Mouse (Mus musculus): ENCODE measurements at regions not wholly inside any gene's neighbourhood (a gene's known extent, or its start where the extent isn't known, plus 50 kb on each side); places are given as distances from the start of the nearest gene placed in this dataset.
A peak's percentile ranks its signal among the peaks of the same experiment; 100 is the strongest.

DNA sequence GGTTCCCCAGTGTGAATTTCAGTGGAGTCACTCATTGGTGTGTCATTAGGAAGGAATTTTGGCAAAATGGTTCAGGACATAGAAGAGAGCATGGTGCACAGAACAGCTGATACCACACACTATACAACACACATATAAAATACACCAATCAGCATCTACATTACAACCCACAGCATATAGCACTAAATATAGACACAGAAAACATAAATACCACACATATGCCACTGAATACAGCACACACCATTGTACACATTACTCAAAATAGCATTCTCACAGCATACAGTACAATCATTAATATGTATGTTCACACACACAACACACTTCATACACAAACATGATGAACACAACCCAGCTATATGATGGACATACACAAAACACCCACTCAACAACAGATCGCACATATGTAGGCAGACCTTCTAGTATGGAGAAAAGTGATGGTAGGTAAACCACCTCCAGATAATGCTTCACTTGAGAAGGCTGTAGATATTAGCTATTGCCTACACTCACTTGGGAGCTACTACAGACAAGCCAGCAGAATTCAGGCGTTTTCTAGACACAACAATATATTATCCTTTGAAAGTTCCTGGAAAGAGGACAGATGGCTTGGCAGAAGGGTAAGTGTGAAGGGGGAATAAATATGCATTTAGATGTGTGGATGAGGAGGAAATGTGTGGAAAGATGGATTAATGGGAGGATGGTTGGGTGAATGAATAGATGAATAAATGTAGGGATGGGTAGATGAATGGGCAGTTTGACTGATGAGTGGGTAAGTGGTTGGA, 71.6 kb upstream of the Zmat1 start:
- no peak overlapping the region for H3K4me3 ChIP-seq (ENCODE audit: low read depth, low read length)
- no peaks in the 10 kb centered on the region for H3K9me3 ChIP-seq (replicated peaks; ENCODE audit: control insufficient read depth, low read length)
- no peaks in the 10 kb centered on the region for H3K27me3 ChIP-seq (replicated peaks; ENCODE audit: control insufficient read depth, insufficient read depth, low read length)
- no peaks in the 10 kb centered on the region for H3K36me3 ChIP-seq (ENCODE audit: control insufficient read depth, insufficient read depth, low read length)
- 0 out of 2 replicates have a peak, but pooled peaks have one; percentile 20 for ATAC-seq
- peak; percentile 37 for DNase-seq (ENCODE audit: low spot score)
- H3K27ac ChIP-seq (ENCODE audit: low read depth, low read length), result no peak overlapping the region
- no peak overlapping the region for H3K9ac ChIP-seq (ENCODE audit: low read length)
- 74% methylated on average over 2 of the region's 2 CpGs for WGBS
- no peak overlapping the region for H3K4me2 ChIP-seq (ENCODE audit: low read length)
- H3K4me1 ChIP-seq (ENCODE audit: control insufficient read depth, insufficient read depth, low read length), result no peaks in the 10 kb centered on the region

- Histone ChIP-seq H3K4me2 (ENCODE audit: low read length) (no peak overlapping the region), H3K9me3 (replicated peaks; ENCODE audit: control insufficient read depth, low read length) (no peaks in the 10 kb centered on the region), H3K9ac (ENCODE audit: low read length) (no peak overlapping the region), H3K4me3 (ENCODE audit: low read depth, low read length) (no peak overlapping the region), H3K27ac (ENCODE audit: low read depth, low read length) (no peak overlapping the region), H3K27me3 (replicated peaks; ENCODE audit: control insufficient read depth, insufficient read depth, low read length) (no peaks in the 10 kb centered on the region), H3K36me3 (ENCODE audit: control insufficient read depth, insufficient read depth, low read length) (no peaks in the 10 kb centered on the region), H3K4me1 (ENCODE audit: control insufficient read depth, insufficient read depth, low read length) (no peaks in the 10 kb centered on the region)
- WGBS, result 77% methylated on average over 2 of the region's 2 CpGs
- no peak for ATAC-seq
- no peak for DNase-seq (ENCODE audit: low spot score)
Measured at GRCm38 (mm10) chrX:135079388-135079787, 70.4 kb upstream of the Zmat1 start.

DNA sequence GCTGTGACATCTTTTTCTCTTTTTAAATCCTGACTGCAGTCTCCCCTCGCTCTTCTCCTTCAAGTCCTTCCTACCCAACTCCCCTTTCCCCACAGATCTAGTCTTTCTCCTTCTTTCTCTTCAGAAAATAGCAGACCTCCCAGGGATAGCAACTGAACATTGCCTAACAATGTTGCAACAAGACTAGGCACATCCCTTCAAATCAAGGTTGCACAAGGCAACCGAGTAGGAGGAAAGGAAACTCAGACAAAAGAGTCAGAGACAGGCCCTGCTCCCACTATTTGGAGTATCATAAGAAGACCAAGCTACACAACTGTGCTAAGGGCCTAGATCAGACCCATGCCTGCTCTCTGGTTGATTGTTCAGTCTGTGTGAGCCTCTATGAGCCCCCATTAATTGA, 66.9 kb upstream of the Zmat1 start:
- no peak for DNase-seq (ENCODE audit: low spot score)
- Histone ChIP-seq H3K27me3 (replicated peaks; ENCODE audit: control insufficient read depth, insufficient read depth, low read length) (no peaks in the 10 kb centered on the region), H3K36me3 (ENCODE audit: control insufficient read depth, insufficient read depth, low read length) (no peaks in the 10 kb centered on the region), H3K9me3 (replicated peaks; ENCODE audit: control insufficient read depth, low read length) (no peaks in the 10 kb centered on the region), H3K4me1 (ENCODE audit: control insufficient read depth, insufficient read depth, low read length) (no peaks in the 10 kb centered on the region), H3K27ac (ENCODE audit: low read depth, low read length) (no peak overlapping the region), H3K4me2 (ENCODE audit: low read length) (no peak overlapping the region), H3K4me3 (ENCODE audit: low read depth, low read length) (no peak overlapping the region), H3K9ac (ENCODE audit: low read length) (no peak overlapping the region)
- WGBS, result 78% methylated on average over 2 of the region's 2 CpGs
- ATAC-seq, result no peak

DNA sequence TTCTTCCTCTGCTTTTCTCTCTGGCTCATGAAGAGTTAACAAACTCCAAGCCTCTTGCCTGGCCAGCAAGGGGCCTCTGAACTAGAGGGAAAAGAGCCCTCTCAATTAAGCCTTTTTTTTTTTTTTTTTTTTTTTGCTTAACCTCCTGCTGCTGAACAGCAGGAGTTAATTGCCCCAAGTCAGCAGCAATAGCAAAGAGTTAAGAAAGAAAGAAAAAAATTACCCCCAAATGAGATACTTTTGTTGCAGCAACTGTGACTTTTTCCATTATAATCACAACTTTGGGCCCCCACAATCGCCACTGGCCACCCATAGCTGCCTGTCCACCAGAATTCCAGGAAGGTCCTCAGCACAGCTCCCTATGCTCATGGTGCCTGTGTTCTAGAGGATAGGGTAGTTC, 60.4 kb upstream of the Zmat1 start:
- Histone ChIP-seq H3K4me2 (ENCODE audit: low read length) (no peak overlapping the region), H3K27ac (ENCODE audit: low read depth, low read length) (no peak overlapping the region), H3K36me3 (ENCODE audit: control insufficient read depth, insufficient read depth, low read length) (no peaks in the 10 kb centered on the region), H3K9ac (ENCODE audit: low read length) (no peak overlapping the region), H3K27me3 (replicated peaks; ENCODE audit: control insufficient read depth, insufficient read depth, low read length) (no peaks in the 10 kb centered on the region), H3K9me3 (replicated peaks; ENCODE audit: control insufficient read depth, low read length) (no peaks in the 10 kb centered on the region), H3K4me3 (ENCODE audit: low read depth, low read length) (no peak overlapping the region), H3K4me1 (ENCODE audit: control insufficient read depth, insufficient read depth, low read length) (no peaks in the 10 kb centered on the region)
- no peak for ATAC-seq
- no peak for DNase-seq (ENCODE audit: low spot score)
- WGBS, result 8% methylated on average over 1 of the region's 1 CpGs

GRCm38 (mm10) chrX:135060184-135060583, 51.2 kb upstream of the Zmat1 start:
- Histone ChIP-seq H3K9me3 (replicated peaks; ENCODE audit: control insufficient read depth, low read length) (no peaks in the 10 kb centered on the region), H3K27ac (ENCODE audit: low read depth, low read length) (no peak overlapping the region), H3K36me3 (ENCODE audit: control insufficient read depth, insufficient read depth, low read length) (no peaks in the 10 kb centered on the region), H3K4me3 (ENCODE audit: low read depth, low read length) (no peak overlapping the region), H3K4me2 (ENCODE audit: low read length) (no peak overlapping the region), H3K27me3 (replicated peaks; ENCODE audit: control insufficient read depth, insufficient read depth, low read length) (no peaks in the 10 kb centered on the region), H3K4me1 (ENCODE audit: control insufficient read depth, insufficient read depth, low read length) (no peaks in the 10 kb centered on the region), H3K9ac (ENCODE audit: low read length) (no peak overlapping the region)
- 79% methylated on average over 3 of the region's 3 CpGs for WGBS
- DNase-seq (ENCODE audit: low spot score) (no peak), ATAC-seq (no peak)

GRCm38 (mm10) chrX:135058949-135059348, 49.9 kb upstream of the Zmat1 start:
- no peak overlapping the region for H3K9ac ChIP-seq (ENCODE audit: low read length)
- no peak for ATAC-seq
- H3K4me3 ChIP-seq (ENCODE audit: low read depth, low read length), result no peak overlapping the region
- no peak for DNase-seq (ENCODE audit: low spot score)
- no peak overlapping the region for H3K27ac ChIP-seq (ENCODE audit: low read depth, low read length)
- peaks cover 2% of the 10 kb centered on the region; the same call in 1 of the 2 replicates for H3K27me3 ChIP-seq (replicated peaks; ENCODE audit: control insufficient read depth, insufficient read depth, low read length)
- H3K36me3 ChIP-seq (ENCODE audit: control insufficient read depth, insufficient read depth, low read length), result no peaks in the 10 kb centered on the region
- H3K4me2 ChIP-seq (ENCODE audit: low read length), result no peak overlapping the region
- no peaks in the 10 kb centered on the region for H3K9me3 ChIP-seq (replicated peaks; ENCODE audit: control insufficient read depth, low read length)
- no peaks in the 10 kb centered on the region for H3K4me1 ChIP-seq (ENCODE audit: control insufficient read depth, insufficient read depth, low read length)
- WGBS, result 58% methylated on average over 3 of the region's 3 CpGs
